In genomic region chr7:46572803-46573594, GRCm38 (mm10) we compare ENCODE assay signal across 13 mouse cellular contexts.
DNase-seq lines count a peak whose midpoint lies in the region; ATAC-seq lines count a peak whose summit lies in the region.
"Had no signal": no experiment of that assay in that cellular context is flagged by ENCODE, and none has a peak within 500 bp of the region (broad histone marks: within the 10 kb centered on the region; RNA-seq: fewer than 3 reads in every experiment).

No protein-coding gene starts in this region.

- WGBS in hindbrain, embryonic 12.5 days = 53% methylated on average over 15 of the region's 15 CpGs
- WGBS in midbrain, embryonic 16.5 days = 48% methylated on average over 15 of the region's 15 CpGs

- no peak overlapping the region for H3K4me3 ChIP-seq in hindbrain, embryonic 12.5 days
- no peak overlapping the region for H3K4me3 ChIP-seq in midbrain, embryonic 16.5 days (ENCODE audit: low read depth, low read length)
- H3K4me3 ChIP-seq: limb, embryonic 15.5 days; stomach, embryonic 15.5 days had no signal

- peaks cover 11% of the 10 kb centered on the region; the same call in 1 of the 2 replicates for H3K4me1 ChIP-seq in hindbrain, embryonic 12.5 days
- H3K4me1 ChIP-seq in midbrain, embryonic 16.5 days (ENCODE audit: control insufficient read depth, insufficient read depth, low read length) = no peaks in the 10 kb centered on the region; the same call in 1 of the 2 replicates
- H3K4me1 ChIP-seq: limb, embryonic 15.5 days; stomach, embryonic 15.5 days had no signal

- 0 out of 2 replicates have a peak overlapping the region, but pooled peaks have one; percentile 2 for H3K9ac ChIP-seq in hindbrain, embryonic 12.5 days
- 0 out of 2 replicates have a peak overlapping the region, but pooled peaks have one; percentile 32 for H3K9ac ChIP-seq in midbrain, embryonic 16.5 days (ENCODE audit: low read depth, low read length)
- H3K9ac ChIP-seq: limb, embryonic 15.5 days; stomach, embryonic 15.5 days had no signal

- peak overlapping the region; percentile 80 for H3K27ac ChIP-seq in hindbrain, embryonic 12.5 days
- 0 out of 2 replicates have a peak overlapping the region, but pooled peaks have one; percentile 17 for H3K27ac ChIP-seq in midbrain, embryonic 16.5 days (ENCODE audit: low read length)
- H3K27ac ChIP-seq: limb, embryonic 15.5 days; stomach, embryonic 15.5 days had no signal

- H3K27me3 ChIP-seq in hindbrain, embryonic 12.5 days = no peaks in the 10 kb centered on the region
- H3K27me3 ChIP-seq in midbrain, embryonic 16.5 days (ENCODE audit: control insufficient read depth, insufficient read depth, low read depth, low read length) = no peaks in the 10 kb centered on the region
- H3K27me3 ChIP-seq: limb, embryonic 15.5 days; stomach, embryonic 15.5 days had no signal

- peak; percentile 52 for ATAC-seq in hindbrain, embryonic 12.5 days (ENCODE audit: low FRiP score)
- 0 out of 2 replicates have a peak, but pooled peaks have one; percentile 28 for ATAC-seq in midbrain, embryonic 16.5 days
- ATAC-seq in activated CD4-positive, CD25-positive, alpha-beta regulatory T cell, adult 4 months = no peak

- H3K9me3 ChIP-seq in hindbrain, embryonic 12.5 days (replicated peaks) = no peaks in the 10 kb centered on the region; the same call in 1 of the 2 replicates
- H3K9me3 ChIP-seq in midbrain, embryonic 16.5 days (replicated peaks; ENCODE audit: control insufficient read depth, low read length, poor library complexity, severe bottlenecking) = no peaks in the 10 kb centered on the region
- H3K9me3 ChIP-seq: limb, embryonic 15.5 days; stomach, embryonic 15.5 days had no signal

- peak; percentile 71 for DNase-seq in cerebellum, adult 11 months
- DNase-seq in cerebellum, postnatal 10 days = peak; percentile 88 to 91
- DNase-seq in thymus, postnatal 14 days = no peak
- DNase-seq in kidney, adult 9 months = no peak
- DNase-seq: gastrocnemius, postnatal 25 days; kidney, adult 18-20 months; lung, postnatal 10 days; right cerebral cortex, postnatal 25 days had no signal

- H3K4me2 ChIP-seq in hindbrain, embryonic 12.5 days (replicated peaks) = no peak overlapping the region
- no peak overlapping the region for H3K4me2 ChIP-seq in midbrain, embryonic 16.5 days (ENCODE audit: low read length)
- H3K4me2 ChIP-seq: limb, embryonic 15.5 days; stomach, embryonic 15.5 days had no signal

- 0 out of 2 replicates have a peak, but pooled peaks cover 3% of the 10 kb centered on the region for H3K36me3 ChIP-seq in hindbrain, embryonic 12.5 days
- H3K36me3 ChIP-seq in midbrain, embryonic 16.5 days (ENCODE audit: control insufficient read depth, insufficient read depth, low read length) = no peaks in the 10 kb centered on the region; the same call in 1 of the 2 replicates
- H3K36me3 ChIP-seq: limb, embryonic 15.5 days; stomach, embryonic 15.5 days had no signal

Comparison
In these comparisons a context has a peak if more than half of its experiments do, and no peak if none do; other contexts are left out.
1. DNase-seq: peak in cerebellum, adult 11 months (single experiment) and cerebellum, postnatal 10 days (2 of 2); none in thymus, postnatal 14 days (single experiment) and kidney, adult 9 months (single experiment).